Mouse (Mus musculus) liver (tissue): ENCODE data around the gene Frmpd4.

Experiments used
- DNase-seq: peaks from one replicate; pipeline ENCODE4 v3.0.0-alpha.2; 2020; ENCODE audit warnings: mixed read lengths

The Frmpd4 gene

GRCm38 (mm10) chrX:168577131-168577530 is at the start of gene Frmpd4:
Gene Frmpd4, minus strand, starts transcription at chrX:168577231.
- DNase-seq: no peak

- DNase-seq: no peak
These were observed 18.2 kb upstream of the Frmpd4 start for GRCm38 (mm10) chrX:168595193-168595592.

GRCm38 (mm10) chrX:168584303-168584702 is 7.3 kb upstream of the Frmpd4 start:
- no peak for DNase-seq

GRCm38 (mm10) chrX:168571808-168572207 is 5.2 kb downstream of the Frmpd4 start:
- DNase-seq: no peak

GRCm38 (mm10) chrX:168569231-168569630 is 7.8 kb downstream of the Frmpd4 start:
- DNase-seq: no peak

- no peak for DNase-seq
These were observed 71.8 kb downstream of the Frmpd4 start for GRCm38 (mm10) chrX:168505254-168505653.

GRCm38 (mm10) chrX:168455233-168455632 is 121.8 kb downstream of the Frmpd4 start:
- DNase-seq: no peak

GRCm38 (mm10) chrX:168431206-168431605 is 145.8 kb downstream of the Frmpd4 start:
- DNase-seq: no peak

- no peak for DNase-seq
These were observed 147.2 kb downstream of the Frmpd4 start for GRCm38 (mm10) chrX:168429814-168430213.

- no peak for DNase-seq
These were observed 161.6 kb downstream of the Frmpd4 start for GRCm38 (mm10) chrX:168415403-168415802.

- DNase-seq: no peak
These were observed 173.5 kb downstream of the Frmpd4 start for GRCm38 (mm10) chrX:168403512-168403911.

GRCm38 (mm10) chrX:168350431-168350830 is 226.6 kb downstream of the Frmpd4 start:
- DNase-seq: no peak

GRCm38 (mm10) chrX:168349320-168350225 is 227.5 kb downstream of the Frmpd4 start:
- no peak for DNase-seq

GRCm38 (mm10) chrX:168338212-168338611 is 238.8 kb downstream of the Frmpd4 start:
- DNase-seq: no peak

GRCm38 (mm10) chrX:168325161-168325560 is 251.9 kb downstream of the Frmpd4 start:
- no peak for DNase-seq

GRCm38 (mm10) chrX:168312158-168312557 is 264.9 kb downstream of the Frmpd4 start:
- DNase-seq: no peak

- DNase-seq: no peak
These were observed 266.9 kb downstream of the Frmpd4 start for GRCm38 (mm10) chrX:168310143-168310542.

GRCm38 (mm10) chrX:168292506-168292905 is 284.5 kb downstream of the Frmpd4 start:
- DNase-seq: no peak

GRCm38 (mm10) chrX:168207034-168207433 is 370.0 kb downstream of the Frmpd4 start:
- DNase-seq: no peak

GRCm38 (mm10) chrX:168191944-168192343 is 385.1 kb downstream of the Frmpd4 start:
- DNase-seq: no peak

GRCm38 (mm10) chrX:168189563-168189962 is 387.5 kb downstream of the Frmpd4 start:
- DNase-seq: no peak

- no peak for DNase-seq
These were observed 414.0 kb downstream of the Frmpd4 start for GRCm38 (mm10) chrX:168163001-168163400.

GRCm38 (mm10) chrX:168158866-168159265 is 418.2 kb downstream of the Frmpd4 start:
- DNase-seq: no peak

GRCm38 (mm10) chrX:168141051-168141450 is 436.0 kb downstream of the Frmpd4 start:
- DNase-seq: no peak

- DNase-seq: no peak
These were observed 453.0 kb downstream of the Frmpd4 start for GRCm38 (mm10) chrX:168124043-168124442.
